Mouse (Mus musculus): ENCODE data around the gene Scarb2.

Scarb2 gene

GRCm38 (mm10) chr5:92490779-92491178 is 15.9 kb downstream of the Scarb2 start:
- no peak for DNase-seq

- no peak for DNase-seq
These were observed 16.3 kb downstream of the Scarb2 start for GRCm38 (mm10) chr5:92490304-92490703.

GRCm38 (mm10) chr5:92489503-92489902 is 17.1 kb downstream of the Scarb2 start:
- DNase-seq: no peak

GRCm38 (mm10) chr5:92488961-92489360 is 17.7 kb downstream of the Scarb2 start:
- DNase-seq: no peak

GRCm38 (mm10) chr5:92488408-92488807 is 18.2 kb downstream of the Scarb2 start:
- DNase-seq: no peak

GRCm38 (mm10) chr5:92486758-92487157 is 19.9 kb downstream of the Scarb2 start:
- no peak for DNase-seq

- DNase-seq: no peak
These were observed 21.8 kb downstream of the Scarb2 start for GRCm38 (mm10) chr5:92484880-92485279.

GRCm38 (mm10) chr5:92472863-92473262 is 33.8 kb downstream of the Scarb2 start:
- no peak for DNase-seq

- no peak for DNase-seq
These were observed 35.1 kb downstream of the Scarb2 start for GRCm38 (mm10) chr5:92471531-92471930.

GRCm38 (mm10) chr5:92469201-92470130 is 37.2 kb downstream of the Scarb2 start:
- DNase-seq: no peak

- no peak for DNase-seq
These were observed 38.4 kb downstream of the Scarb2 start for GRCm38 (mm10) chr5:92468234-92468633.

GRCm38 (mm10) chr5:92467102-92467766 is 39.4 kb downstream of the Scarb2 start:
- DNase-seq: peak; percentile 32

- DNase-seq: peak; percentile 12
These were observed 41.1 kb downstream of the Scarb2 start for GRCm38 (mm10) chr5:92465511-92465910.

GRCm38 (mm10) chr5:92461321-92461720 is 45.3 kb downstream of the Scarb2 start:
- DNase-seq: peak; percentile 79

GRCm38 (mm10) chr5:92458726-92459125 is 47.9 kb downstream of the Scarb2 start:
- DNase-seq: no peak

GRCm38 (mm10) chr5:92457410-92457809 is 49.2 kb downstream of the Scarb2 start:
- DNase-seq: no peak

- DNase-seq: no peak
These were observed 53.8 kb downstream of the Scarb2 start for GRCm38 (mm10) chr5:92452876-92453275.

- DNase-seq: no peak
These were observed 59.9 kb downstream of the Scarb2 start for GRCm38 (mm10) chr5:92446736-92447135.

- DNase-seq: no peak
These were observed 61.6 kb downstream of the Scarb2 start for GRCm38 (mm10) chr5:92445016-92445415.

- no peak for DNase-seq
These were observed 63.7 kb downstream of the Scarb2 start for GRCm38 (mm10) chr5:92442914-92443313.

GRCm38 (mm10) chr5:92441494-92441893 is 65.1 kb downstream of the Scarb2 start:
- no peak for DNase-seq

- no peak for DNase-seq
These were observed 68.1 kb downstream of the Scarb2 start for GRCm38 (mm10) chr5:92438540-92438939.

- DNase-seq: peak; percentile 96
These were observed 71.5 kb downstream of the Scarb2 start, which contains the start of gene Nup54 for GRCm38 (mm10) chr5:92435025-92435584. Gene Nup54, minus strand, starts transcription at chr5:92435219.

GRCm38 (mm10) chr5:92434571-92434985 is 72.1 kb downstream of the Scarb2 start:
- DNase-seq: no peak

Measured in kidney, postnatal 14 days (tissue).